Mouse (Mus musculus): ENCODE measurements around the gene Mat2a. TPM values are rescaled to one million over a fixed set of nuclear protein-coding genes. Genes with fewer than 3 reads are reported as not detected.

The Mat2a gene
- polyA plus RNA-seq, 1 experiment: 187 TPM

DNA sequence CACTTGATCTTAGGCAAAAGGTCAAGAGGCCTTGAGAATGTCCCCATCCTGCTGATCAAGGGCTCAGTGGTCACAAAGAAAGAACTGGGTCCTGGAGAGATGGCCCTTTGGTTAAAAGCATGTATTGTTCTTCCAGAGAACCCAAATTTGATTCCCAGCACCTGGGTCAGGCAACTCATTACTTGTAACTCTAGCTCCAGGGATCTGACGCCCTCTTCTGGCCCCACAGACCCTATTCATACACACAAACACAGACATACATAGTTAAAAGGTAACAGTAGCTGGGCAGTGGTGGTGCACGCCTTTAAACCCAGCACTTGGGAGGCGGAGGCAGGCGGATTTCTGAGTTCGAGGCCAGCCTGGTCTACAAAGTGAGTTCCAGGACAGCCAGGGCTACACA lies 47.0 kb downstream of the Mat2a start:
- H3K4me1 ChIP-seq (ENCODE audit: control insufficient read depth, insufficient read depth, low read length): 0 out of 2 replicates have a peak, but pooled peaks cover 3% of the 10 kb centered on the region
- no peak for DNase-seq
- H3K4me3 ChIP-seq (replicated peaks; ENCODE audit: insufficient read depth, low read depth, low read length): no peak overlapping the region
- WGBS: 87% methylated on average over 5 of the region's 5 CpGs
- no peaks in the 10 kb centered on the region for H3K27me3 ChIP-seq (ENCODE audit: control insufficient read depth, insufficient read depth, low read length)
- H3K27ac ChIP-seq (ENCODE audit: insufficient read depth, low read length): no peak overlapping the region
- no peak for TF ChIP-seq CTCF (IDR thresholded peaks at IDR 0.05; ENCODE audit: borderline replicate concordance, insufficient read depth, low read depth, low read length)

GRCm38 (mm10) chr6:72390795-72391521 lies 48.4 kb downstream of the Mat2a start:
- DNase-seq: peak in 1 of 2 experiments; percentile 26
- no peaks in the 10 kb centered on the region for H3K27me3 ChIP-seq (ENCODE audit: control insufficient read depth, insufficient read depth, low read length)
- H3K4me3 ChIP-seq (replicated peaks; ENCODE audit: insufficient read depth, low read depth, low read length): no peak overlapping the region
- no peak for TF ChIP-seq POLR2A (IDR thresholded peaks at IDR 0.05; ENCODE audit: borderline replicate concordance, insufficient read depth, low read length)
- no peak for TF ChIP-seq CTCF (IDR thresholded peaks at IDR 0.05; ENCODE audit: borderline replicate concordance, insufficient read depth, low read depth, low read length)
- H3K27ac ChIP-seq (ENCODE audit: insufficient read depth, low read length): no peak overlapping the region
- 0 out of 2 replicates have a peak, but pooled peaks cover 3% of the 10 kb centered on the region for H3K4me1 ChIP-seq (ENCODE audit: control insufficient read depth, insufficient read depth, low read length)
- WGBS: 36% methylated on average over 12 of the region's 12 CpGs

DNA sequence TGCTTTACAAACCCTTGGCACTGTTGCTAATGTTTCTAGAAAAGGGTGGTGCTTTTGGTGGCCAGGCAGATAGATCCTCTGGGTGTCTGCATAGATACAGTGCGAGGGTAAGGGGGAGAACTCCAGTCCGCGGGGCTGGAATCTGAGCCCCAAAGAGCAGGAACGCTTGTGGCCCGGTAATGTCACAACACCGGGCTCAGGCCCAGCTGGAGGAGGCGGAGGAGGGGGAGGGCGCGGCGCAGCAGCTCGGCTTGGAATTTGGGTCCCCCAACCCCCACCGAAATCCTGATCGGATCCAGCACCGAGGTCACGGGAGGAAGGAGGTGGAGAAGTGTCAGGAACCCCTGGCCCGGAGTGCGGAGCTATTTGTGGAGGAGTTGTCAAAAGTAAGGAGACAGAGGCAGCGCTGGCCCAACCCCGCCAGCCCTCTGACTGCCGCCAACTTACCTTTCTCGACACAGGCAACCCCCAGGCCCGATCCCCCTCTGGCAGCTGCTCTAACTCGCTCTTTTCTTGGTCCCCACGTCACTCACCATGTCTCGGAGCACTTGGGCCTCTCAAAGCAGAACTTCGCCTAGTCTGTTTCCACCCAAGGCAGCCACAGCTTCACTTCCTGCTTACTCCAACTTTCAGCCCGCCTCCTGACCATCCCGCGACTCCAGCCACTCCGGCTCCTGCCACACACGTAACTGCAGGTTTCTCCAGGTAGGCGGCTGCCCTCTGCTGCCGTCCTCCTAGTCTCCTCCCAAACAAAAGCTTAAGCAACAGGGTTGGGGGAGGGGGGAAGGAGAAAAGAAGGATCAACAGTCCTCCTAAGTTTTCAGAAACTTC lies 49.2 kb downstream of the Mat2a start, which contains the start of gene Vamp8:
Gene Vamp8 (minus strand): TSS at position 763 of the 831 bp plus-strand sequence.
- 2% methylated on average over 33 of the region's 33 CpGs for WGBS
- H3K27ac ChIP-seq (ENCODE audit: insufficient read depth, low read length): peak within 1 kb of the TSS; percentile 70
- no peaks in the 10 kb centered on the region for H3K27me3 ChIP-seq (ENCODE audit: control insufficient read depth, insufficient read depth, low read length)

DNA sequence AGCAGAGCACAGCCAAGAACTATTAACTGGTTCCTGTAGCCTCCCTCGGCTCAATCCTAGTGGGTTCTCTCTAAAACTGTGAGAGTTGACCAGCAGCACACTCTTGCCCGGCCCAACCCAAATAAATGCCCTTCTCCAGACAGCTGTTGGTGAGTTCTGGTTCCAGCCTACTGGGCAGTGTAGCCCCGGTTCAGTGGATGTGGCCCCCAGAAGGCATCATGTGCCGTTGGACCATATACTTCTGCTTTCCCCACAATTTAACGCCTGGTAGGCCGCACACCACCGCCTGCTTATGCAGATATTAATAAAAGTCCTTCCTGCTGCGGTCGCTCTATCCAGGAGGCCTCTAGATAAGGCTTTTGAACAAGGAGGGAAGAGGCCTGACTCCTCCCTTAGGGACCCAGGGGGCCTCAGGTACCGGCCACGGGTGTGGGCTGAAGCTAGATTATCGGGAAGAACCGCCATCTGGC lies 49.9 kb downstream of the Mat2a start:
- no peaks in the 10 kb centered on the region for H3K27me3 ChIP-seq (ENCODE audit: control insufficient read depth, insufficient read depth, low read length)
- 0 out of 2 replicates have a peak, but pooled peaks cover 3% of the 10 kb centered on the region for H3K4me1 ChIP-seq (ENCODE audit: control insufficient read depth, insufficient read depth, low read length)
- TF ChIP-seq CTCF (IDR thresholded peaks at IDR 0.05; ENCODE audit: borderline replicate concordance, insufficient read depth, low read depth, low read length) (no peak), POLR2A (IDR thresholded peaks at IDR 0.05; ENCODE audit: borderline replicate concordance, insufficient read depth, low read length) (no peak)
- peak overlapping the region; percentile 70 for H3K27ac ChIP-seq (ENCODE audit: insufficient read depth, low read length)
- DNase-seq: no peak
- peak overlapping the region; percentile 73 for H3K4me3 ChIP-seq (replicated peaks; ENCODE audit: insufficient read depth, low read depth, low read length)
- WGBS: 20% methylated on average over 13 of the region's 13 CpGs

More for the DNA sequence above, 49.2 kb downstream of the Mat2a start, which contains the start of gene Vamp8:
- TF ChIP-seq POLR2A (IDR thresholded peaks at IDR 0.05; ENCODE audit: borderline replicate concordance, insufficient read depth, low read length) (peak; percentile 33; the same call in 1 of the 2 replicates), CTCF (IDR thresholded peaks at IDR 0.05; ENCODE audit: borderline replicate concordance, insufficient read depth, low read depth, low read length) (no peak)
- H3K4me3 ChIP-seq (replicated peaks; ENCODE audit: insufficient read depth, low read depth, low read length): peak within 1 kb of the TSS; percentile 73
- H3K4me1 ChIP-seq (ENCODE audit: control insufficient read depth, insufficient read depth, low read length): 0 out of 2 replicates have a peak, but pooled peaks cover 3% of the 10 kb centered on the region
- peak; percentile 66 to 71 for DNase-seq

- DNase-seq: no peak
- H3K4me1 ChIP-seq (ENCODE audit: control insufficient read depth, insufficient read depth, low read length): 0 out of 2 replicates have a peak, but pooled peaks cover 3% of the 10 kb centered on the region
- no peak for TF ChIP-seq CTCF (IDR thresholded peaks at IDR 0.05; ENCODE audit: borderline replicate concordance, insufficient read depth, low read depth, low read length)
- no peak for TF ChIP-seq POLR2A (IDR thresholded peaks at IDR 0.05; ENCODE audit: borderline replicate concordance, insufficient read depth, low read length)
These were observed 50.5 kb downstream of the Mat2a start for GRCm38 (mm10) chr6:72388791-72389329.

GRCm38 (mm10) chr6:72388266-72388665 lies 51.1 kb downstream of the Mat2a start:
- 82% methylated on average over 10 of the region's 10 CpGs for WGBS
- TF ChIP-seq POLR2A (IDR thresholded peaks at IDR 0.05; ENCODE audit: borderline replicate concordance, insufficient read depth, low read length): no peak

More at GRCm38 (mm10) chr6:72388791-72389329, 50.5 kb downstream of the Mat2a start:
- 94% methylated on average over 6 of the region's 6 CpGs for WGBS
- Histone ChIP-seq H3K27ac (ENCODE audit: insufficient read depth, low read length) (no peak overlapping the region), H3K27me3 (ENCODE audit: control insufficient read depth, insufficient read depth, low read length) (no peaks in the 10 kb centered on the region), H3K4me3 (replicated peaks; ENCODE audit: insufficient read depth, low read depth, low read length) (no peak overlapping the region)

DNA sequence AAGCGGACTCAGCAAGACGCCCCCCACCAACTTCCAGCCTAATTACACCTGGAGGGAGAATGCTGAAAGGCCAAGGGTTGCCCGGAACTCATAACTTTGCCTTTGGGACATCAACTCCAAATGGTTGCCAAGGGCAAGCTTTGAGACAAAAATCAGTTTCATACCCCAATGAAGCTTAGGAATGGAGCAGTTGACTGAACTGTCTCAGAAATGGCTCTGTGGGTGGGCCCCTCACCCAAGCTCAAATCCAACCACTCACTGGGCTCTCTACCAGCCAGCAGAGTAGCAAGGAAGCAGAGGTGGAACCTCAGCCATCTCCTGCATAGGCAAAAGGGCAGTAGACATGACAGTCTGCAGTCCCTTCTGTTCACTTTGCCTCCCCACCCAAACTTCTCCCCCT lies 51.5 kb downstream of the Mat2a start:
- Histone ChIP-seq H3K4me3 (replicated peaks; ENCODE audit: insufficient read depth, low read depth, low read length) (no peak overlapping the region), H3K4me1 (ENCODE audit: control insufficient read depth, insufficient read depth, low read length) (0 out of 2 replicates have a peak, but pooled peaks cover 3% of the 10 kb centered on the region), H3K27me3 (ENCODE audit: control insufficient read depth, insufficient read depth, low read length) (no peaks in the 10 kb centered on the region), H3K27ac (ENCODE audit: insufficient read depth, low read length) (no peak overlapping the region)
- WGBS: 72% methylated on average over 3 of the region's 3 CpGs
- TF ChIP-seq POLR2A (IDR thresholded peaks at IDR 0.05; ENCODE audit: borderline replicate concordance, insufficient read depth, low read length): no peak
- TF ChIP-seq CTCF (IDR thresholded peaks at IDR 0.05; ENCODE audit: borderline replicate concordance, insufficient read depth, low read depth, low read length): no peak
- DNase-seq: no peak

More at GRCm38 (mm10) chr6:72388266-72388665, 51.1 kb downstream of the Mat2a start:
- Histone ChIP-seq H3K27me3 (ENCODE audit: control insufficient read depth, insufficient read depth, low read length) (no peaks in the 10 kb centered on the region), H3K4me3 (replicated peaks; ENCODE audit: insufficient read depth, low read depth, low read length) (no peak overlapping the region), H3K4me1 (ENCODE audit: control insufficient read depth, insufficient read depth, low read length) (0 out of 2 replicates have a peak, but pooled peaks cover 3% of the 10 kb centered on the region), H3K27ac (ENCODE audit: insufficient read depth, low read length) (no peak overlapping the region)
- DNase-seq: no peak
